8 mouse cellular contexts compared by ENCODE assay signal in genomic region chr4:66923616-66924276, GRCm38 (mm10).
DNase-seq lines count a peak whose midpoint lies in the region; TF ChIP-seq lines count a peak whose summit lies in the region.
"Had no signal": no experiment of that assay in that cellular context is flagged by ENCODE, and none has a peak within 500 bp of the region (broad histone marks: within the 10 kb centered on the region; RNA-seq: fewer than 3 reads in every experiment).

No protein-coding gene starts in this region.

- peak overlapping the region; percentile 52 for H3K4me2 ChIP-seq in myocyte (ENCODE audit: low read depth)
- H3K4me2 ChIP-seq: limb, embryonic 13.5 days had no signal

- no peaks in the 10 kb centered on the region for H3K79me2 ChIP-seq in myocyte (ENCODE audit: control insufficient read depth, insufficient read depth)

- H3ac ChIP-seq in myocyte (ENCODE audit: control insufficient read depth, insufficient read length) = no peak overlapping the region

- peak; percentile 10 for DNase-seq in urinary bladder, postnatal 14 days (ENCODE audit: low spot score)
- DNase-seq in urinary bladder, adult 2 months (ENCODE audit: low spot score) = no peak
- DNase-seq in cerebellum, postnatal 10 days = peak; percentile 83
- peak; percentile 46 to 53 for DNase-seq in frontal cortex, postnatal 25 days (ENCODE audit: low spot score in 2 of 2)
- DNase-seq in layer of hippocampus, postnatal 36 days = peak; percentile 52 to 53
- DNase-seq in spleen, postnatal 36 days (ENCODE audit: low spot score in 2 of 2) = no peak

- no peak overlapping the region for H3K4me3 ChIP-seq in myocyte
- H3K4me3 ChIP-seq: limb, embryonic 13.5 days had no signal

- H3K36me3 ChIP-seq in myocyte (ENCODE audit: control insufficient read depth, insufficient read depth) = no peaks in the 10 kb centered on the region
- H3K36me3 ChIP-seq: limb, embryonic 13.5 days had no signal

- TF ChIP-seq POLR2A in myocyte (IDR thresholded peaks at IDR 0.05; ENCODE audit: insufficient read length, low read depth) = no peak

- H3K27me3 ChIP-seq in myocyte (ENCODE audit: control insufficient read depth, insufficient read depth, insufficient read length) = no peaks in the 10 kb centered on the region
- H3K27me3 ChIP-seq: limb, embryonic 13.5 days had no signal

TF ChIP-seq in myocyte, 11 proteins besides CTCF, POLR2A, EP300 and RAD21:
- TF ChIP-seq MYOD1 (IDR thresholded peaks at IDR 0.05; ENCODE audit: control insufficient read depth in 1 of 3, insufficient read length in 2 of 3, low read depth in 2 of 3) (no peak), MAX (IDR thresholded peaks at IDR 0.05; ENCODE audit: low read depth) (no peak), REST (IDR thresholded peaks at IDR 0.05; ENCODE audit: insufficient read depth, insufficient read length) (no peak)

Comparison
In these comparisons a context has a peak if more than half of its experiments do, and no peak if none do; other contexts are left out.
1. DNase-seq: peak in urinary bladder, postnatal 14 days (single experiment), cerebellum, postnatal 10 days (2 of 2), frontal cortex, postnatal 25 days (2 of 2) and layer of hippocampus, postnatal 36 days (2 of 2); none in urinary bladder, adult 2 months (single experiment) and spleen, postnatal 36 days (0 of 2).